19 mouse cellular contexts compared by ENCODE assay signal in the genomic region with DNA sequence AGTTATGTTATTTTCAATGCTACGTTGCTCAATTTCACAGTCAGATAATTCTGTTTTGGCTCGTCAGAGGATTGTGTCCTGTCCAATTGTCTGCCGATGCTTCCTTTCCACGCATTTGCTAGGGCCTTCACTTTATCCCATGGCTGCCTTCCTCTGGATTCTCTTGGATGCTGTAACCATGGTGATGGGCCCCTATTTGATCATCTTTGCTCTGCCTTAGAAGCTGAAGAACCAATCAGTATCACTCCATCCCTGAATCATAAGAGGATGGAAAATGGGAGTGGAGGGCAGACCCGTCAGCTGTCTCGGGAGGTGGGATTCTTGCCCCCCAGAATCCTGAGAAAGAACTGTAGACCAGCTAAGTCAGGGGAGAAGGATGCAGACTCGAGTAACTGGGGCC.
DNase-seq lines count a peak whose midpoint lies in the region; ATAC-seq and TF ChIP-seq lines count a peak whose summit lies in the region.
"Had no signal": no experiment of that assay in that cellular context is flagged by ENCODE, and none has a peak within 500 bp of the region (broad histone marks: within the 10 kb centered on the region; RNA-seq: fewer than 3 reads in every experiment).

No protein-coding gene starts in this region.

- no peak overlapping the region for H3K4me3 ChIP-seq in forebrain, postnatal 0 days (ENCODE audit: low read depth, low read length)
- H3K4me3 ChIP-seq in forebrain, embryonic 13.5 days, result no peak overlapping the region
- no peak overlapping the region for H3K4me3 ChIP-seq in hindbrain, postnatal 0 days (ENCODE audit: low read length)
- no peak overlapping the region for H3K4me3 ChIP-seq in hindbrain, embryonic 14.5 days (replicated peaks; ENCODE audit: low read length)
- no peak overlapping the region for H3K4me3 ChIP-seq in midbrain, embryonic 16.5 days (ENCODE audit: low read depth, low read length)
- H3K4me3 ChIP-seq: embryonic facial prominence, embryonic 15.5 days; erythroblast, embryonic 14.5 days; forebrain, embryonic 10.5 days; gastrocnemius, adult 2 months; heart, embryonic 12.5 days had no signal

- no peaks in the 10 kb centered on the region for H3K9me3 ChIP-seq in forebrain, postnatal 0 days (ENCODE audit: low read length)
- no peaks in the 10 kb centered on the region for H3K9me3 ChIP-seq in forebrain, embryonic 13.5 days (replicated peaks)
- H3K9me3 ChIP-seq in hindbrain, postnatal 0 days (ENCODE audit: low read length), result no peaks in the 10 kb centered on the region
- no peaks in the 10 kb centered on the region for H3K9me3 ChIP-seq in hindbrain, embryonic 14.5 days (ENCODE audit: control insufficient read depth, low read length)
- 0 out of 2 replicates have a peak, but pooled peaks cover 2% of the 10 kb centered on the region for H3K9me3 ChIP-seq in midbrain, embryonic 16.5 days (replicated peaks; ENCODE audit: control insufficient read depth, low read length, poor library complexity, severe bottlenecking)
- H3K9me3 ChIP-seq: embryonic facial prominence, embryonic 15.5 days; forebrain, embryonic 10.5 days; heart, embryonic 12.5 days had no signal

- H3K4me1 ChIP-seq in forebrain, postnatal 0 days (ENCODE audit: insufficient read depth), result no peaks in the 10 kb centered on the region
- no peaks in the 10 kb centered on the region for H3K4me1 ChIP-seq in forebrain, embryonic 13.5 days
- H3K4me1 ChIP-seq in hindbrain, postnatal 0 days (ENCODE audit: insufficient read depth, low read length), result no peaks in the 10 kb centered on the region
- peaks cover 8% of the 10 kb centered on the region; the same call in 1 of the 2 replicates for H3K4me1 ChIP-seq in hindbrain, embryonic 14.5 days (replicated peaks; ENCODE audit: control insufficient read depth, insufficient read depth, low read length)
- peaks cover 18% of the 10 kb centered on the region for H3K4me1 ChIP-seq in midbrain, embryonic 16.5 days (ENCODE audit: control insufficient read depth, insufficient read depth, low read length)
- H3K4me1 ChIP-seq: heart, embryonic 12.5 days had no signal

- peak; percentile 88 for ATAC-seq in forebrain, postnatal 0 days
- ATAC-seq in forebrain, embryonic 13.5 days, result no peak
- peak; percentile 79 for ATAC-seq in hindbrain, postnatal 0 days
- ATAC-seq in hindbrain, embryonic 14.5 days (ENCODE audit: low FRiP score), result no peak
- peak; percentile 89 for ATAC-seq in midbrain, embryonic 16.5 days
- ATAC-seq: intestine, embryonic 16.5 days had no signal

- H3K27ac ChIP-seq in forebrain, postnatal 0 days (ENCODE audit: low read depth, low read length), result no peak overlapping the region
- H3K27ac ChIP-seq in forebrain, embryonic 13.5 days, result no peak overlapping the region
- H3K27ac ChIP-seq in hindbrain, postnatal 0 days, result peak overlapping the region; percentile 32
- no peak overlapping the region for H3K27ac ChIP-seq in hindbrain, embryonic 14.5 days
- peak overlapping the region; percentile 72 for H3K27ac ChIP-seq in midbrain, embryonic 16.5 days (ENCODE audit: low read length)
- H3K27ac ChIP-seq: embryonic facial prominence, embryonic 15.5 days; forebrain, embryonic 10.5 days; gastrocnemius, adult 2 months had no signal

- no peaks in the 10 kb centered on the region for H3K36me3 ChIP-seq in forebrain, postnatal 0 days (ENCODE audit: insufficient read depth)
- H3K36me3 ChIP-seq in forebrain, embryonic 13.5 days (ENCODE audit: poor library complexity, severe bottlenecking), result no peaks in the 10 kb centered on the region
- no peaks in the 10 kb centered on the region for H3K36me3 ChIP-seq in hindbrain, postnatal 0 days (ENCODE audit: insufficient read depth, low read length)
- no peaks in the 10 kb centered on the region for H3K36me3 ChIP-seq in hindbrain, embryonic 14.5 days (replicated peaks; ENCODE audit: control insufficient read depth, insufficient read depth)
- no peaks in the 10 kb centered on the region for H3K36me3 ChIP-seq in midbrain, embryonic 16.5 days (ENCODE audit: control insufficient read depth, insufficient read depth, low read length)
- H3K36me3 ChIP-seq: embryonic facial prominence, embryonic 15.5 days; forebrain, embryonic 10.5 days; heart, embryonic 12.5 days had no signal

- no peak for TF ChIP-seq CTCF in forebrain, postnatal 0 days (IDR thresholded peaks at IDR 0.05; ENCODE audit: low read depth)
- TF ChIP-seq CTCF in hindbrain, postnatal 0 days (IDR thresholded peaks at IDR 0.05; ENCODE audit: low read depth), result no peak

- H3K9ac ChIP-seq in forebrain, postnatal 0 days, result no peak overlapping the region
- H3K9ac ChIP-seq in forebrain, embryonic 13.5 days, result no peak overlapping the region
- no peak overlapping the region for H3K9ac ChIP-seq in hindbrain, postnatal 0 days (replicated peaks; ENCODE audit: low read length)
- no peak overlapping the region for H3K9ac ChIP-seq in hindbrain, embryonic 14.5 days
- H3K9ac ChIP-seq in midbrain, embryonic 16.5 days (ENCODE audit: low read depth, low read length), result no peak overlapping the region
- H3K9ac ChIP-seq: embryonic facial prominence, embryonic 15.5 days; heart, embryonic 12.5 days had no signal

- DNase-seq in forebrain, postnatal 0 days, result peak; percentile 47
- peak; percentile 58 for DNase-seq in hindbrain, postnatal 0 days (ENCODE audit: low spot score)
- no peak for DNase-seq in hindbrain, embryonic 14.5 days (ENCODE audit: low spot score)
- peak; percentile 24 for DNase-seq in brain, adult 2 months (ENCODE audit: low read depth, low spot score)
- no peak for DNase-seq in adrenal gland, postnatal 36 days
- DNase-seq: adrenal gland, postnatal 14 days; cerebellum, adult 11 months; cerebellum, adult 8-10 months; cerebellum, postnatal 14 days; embryo, embryonic 11 days; gastrocnemius, adult 2 months; gastrocnemius, postnatal 25 days had no signal

- no peaks in the 10 kb centered on the region for H3K27me3 ChIP-seq in forebrain, postnatal 0 days (ENCODE audit: insufficient read depth, low read length)
- H3K27me3 ChIP-seq in forebrain, embryonic 13.5 days, result no peaks in the 10 kb centered on the region; the same call in 1 of the 2 replicates
- no peaks in the 10 kb centered on the region for H3K27me3 ChIP-seq in hindbrain, postnatal 0 days (ENCODE audit: insufficient read depth, low read length)
- no peaks in the 10 kb centered on the region for H3K27me3 ChIP-seq in hindbrain, embryonic 14.5 days (ENCODE audit: control insufficient read depth, insufficient read depth, low read length)
- no peaks in the 10 kb centered on the region for H3K27me3 ChIP-seq in midbrain, embryonic 16.5 days (ENCODE audit: control insufficient read depth, insufficient read depth, low read depth, low read length)
- H3K27me3 ChIP-seq: embryonic facial prominence, embryonic 15.5 days had no signal

- WGBS in forebrain, postnatal 0 days, result 56% methylated on average over 7 of the region's 7 CpGs
- 72% methylated on average over 7 of the region's 7 CpGs for WGBS in forebrain, embryonic 13.5 days
- WGBS in hindbrain, postnatal 0 days, result 35% methylated on average over 7 of the region's 7 CpGs
- 51% methylated on average over 7 of the region's 7 CpGs for WGBS in hindbrain, embryonic 14.5 days
- WGBS in midbrain, embryonic 16.5 days, result 38% methylated on average over 7 of the region's 7 CpGs

- no peak overlapping the region for H3K4me2 ChIP-seq in forebrain, postnatal 0 days (ENCODE audit: low read depth)
- no peak overlapping the region for H3K4me2 ChIP-seq in forebrain, embryonic 13.5 days
- no peak overlapping the region for H3K4me2 ChIP-seq in hindbrain, postnatal 0 days (ENCODE audit: low read depth, low read length)
- no peak overlapping the region for H3K4me2 ChIP-seq in hindbrain, embryonic 14.5 days (replicated peaks)
- H3K4me2 ChIP-seq in midbrain, embryonic 16.5 days (ENCODE audit: low read length), result no peak overlapping the region
- H3K4me2 ChIP-seq: embryonic facial prominence, embryonic 15.5 days; heart, embryonic 12.5 days had no signal

Comparison
In these comparisons a context has a peak if more than half of its experiments do, and no peak if none do; other contexts are left out.
1. ATAC-seq: peak in forebrain, postnatal 0 days (single experiment), hindbrain, postnatal 0 days (single experiment) and midbrain, embryonic 16.5 days (single experiment); none in forebrain, embryonic 13.5 days (single experiment) and hindbrain, embryonic 14.5 days (single experiment).
2. DNase-seq: peak in forebrain, postnatal 0 days (single experiment), hindbrain, postnatal 0 days (single experiment) and brain, adult 2 months (single experiment); none in hindbrain, embryonic 14.5 days (single experiment) and adrenal gland, postnatal 36 days (0 of 2).
3. H3K27ac ChIP-seq: peak in hindbrain, postnatal 0 days (single experiment) and midbrain, embryonic 16.5 days (single experiment); none in forebrain, postnatal 0 days (single experiment), forebrain, embryonic 13.5 days (single experiment) and hindbrain, embryonic 14.5 days (single experiment).